Mouse (Mus musculus) brain, embryonic 14.5 days (tissue): Measurements from ENCODE around the gene Exoc7. TPM values are rescaled to one million over a fixed set of nuclear protein-coding genes. Genes with fewer than 3 reads are reported as not detected.

Experiments
- DNase-seq: peaks from one replicate; pipeline ENCODE4 v3.0.0-alpha.2; 2011; ENCODE audit warnings: low read depth
- CTCF ChIP-seq: fragments of 200-500 bp; IDR thresholded peaks from 2 replicates; pipeline ENCODE4 v1.5.1; 2012; ENCODE audit warnings: inconsistent platforms, mild to moderate bottlenecking, moderate library complexity, borderline replicate concordance; ENCODE audit not compliant: insufficient read depth, insufficient read length; ENCODE audit errors: extremely low read depth
- POLR2A ChIP-seq: fragments of 200-500 bp; IDR thresholded peaks from 2 replicates; pipeline ENCODE4 v1.6.1; 2012; ENCODE audit warnings: mild to moderate bottlenecking, inconsistent platforms, borderline replicate concordance; ENCODE audit not compliant: poor library complexity, insufficient read depth, insufficient read length, severe bottlenecking; ENCODE audit errors: extremely low read depth
- polyA plus RNA-seq: library from polyadenylated mRNA; depleted of rRNA; stranded (reverse); fragments of >200 nt; gene quantifications from 2 replicates; pipeline ENCODE4 v1.2.3, GENCODE M21; 2012; rRNA removed

Gene Exoc7
- polyA plus RNA-seq, 1 experiment, result 112 TPM

- DNase-seq, result no peak
- TF ChIP-seq CTCF, result no peak
- TF ChIP-seq POLR2A, result no peak
These were observed 56.1 kb downstream of the Exoc7 start for GRCm38 (mm10) chr11:116250898-116251297.

GRCm38 (mm10) chr11:116247502-116248222 is 59.4 kb downstream of the Exoc7 start:
- TF ChIP-seq POLR2A (no peak), CTCF (no peak)
- no peak for DNase-seq

- TF ChIP-seq CTCF (no peak), POLR2A (no peak)
- no peak for DNase-seq
These were observed 61.4 kb downstream of the Exoc7 start for GRCm38 (mm10) chr11:116245616-116246015.

- no peak for DNase-seq
- TF ChIP-seq POLR2A (no peak), CTCF (no peak)
These were observed 62.5 kb downstream of the Exoc7 start for GRCm38 (mm10) chr11:116244580-116244979.

GRCm38 (mm10) chr11:116241744-116242235 is 65.2 kb downstream of the Exoc7 start:
- no peak for DNase-seq
- no peak for TF ChIP-seq CTCF
- no peak for TF ChIP-seq POLR2A

GRCm38 (mm10) chr11:116239797-116240196 is 67.2 kb downstream of the Exoc7 start:
- TF ChIP-seq POLR2A (no peak), CTCF (no peak)
- DNase-seq, result no peak

Other genes starting within 250 kb of the Exoc7 start
- gene Unc13d, start 229.3 kb downstream of the Exoc7 start, polyA plus RNA-seq, result 0.97 and 1.1 TPM in 2 replicates
- gene Wbp2, start 220.2 kb downstream of the Exoc7 start, polyA plus RNA-seq, result 142 and 148 TPM in 2 replicates
- 4.2 and 5.3 TPM in 2 replicates for gene Trim47, start 180.0 kb downstream of the Exoc7 start, polyA plus RNA-seq
- 2.2 and 3.4 TPM in 2 replicates for gene Trim65, start 176.1 kb downstream of the Exoc7 start, polyA plus RNA-seq
- gene Mrpl38, start 168.4 kb downstream of the Exoc7 start, polyA plus RNA-seq, result 31.8 and 38.6 TPM in 2 replicates
- gene Fbf1, start 139.1 kb downstream of the Exoc7 start, polyA plus RNA-seq, result 144 and 153 TPM in 2 replicates
- gene Ten1, start 108.4 kb downstream of the Exoc7 start, polyA plus RNA-seq, result 55.6 and 64.5 TPM in 2 replicates
- gene Acox1, start 108.2 kb downstream of the Exoc7 start, polyA plus RNA-seq, result 72.1 and 78.9 TPM in 2 replicates
- 0.67 and 0.96 TPM in 2 replicates for gene Evpl, start 69.2 kb downstream of the Exoc7 start, polyA plus RNA-seq
- 68.6 and 69.3 TPM in 2 replicates for gene Srp68, start 33.0 kb downstream of the Exoc7 start, polyA plus RNA-seq
- 0.21 and 0.37 TPM in 2 replicates for gene Galr2, start 26.3 kb downstream of the Exoc7 start, polyA plus RNA-seq
- gene Foxj1, start 28.2 kb upstream of the Exoc7 start, polyA plus RNA-seq, result 22.2 and 29.7 TPM in 2 replicates
- 59.5 and 97.3 TPM in 2 replicates for gene Rnf157, start 105.8 kb upstream of the Exoc7 start, polyA plus RNA-seq
- gene Ubald2, start 126.9 kb upstream of the Exoc7 start, polyA plus RNA-seq, result 203 and 296 TPM in 2 replicates
- gene Qrich2, start 159.0 kb upstream of the Exoc7 start, polyA plus RNA-seq, result 0.14 and 0.15 TPM in 2 replicates
- 120 and 132 TPM in 2 replicates for gene Prpsap1, start 187.0 kb upstream of the Exoc7 start, polyA plus RNA-seq
- gene Sphk1, start 223.7 kb upstream of the Exoc7 start, polyA plus RNA-seq, result 2.4 and 3.6 TPM in 2 replicates